Mouse (Mus musculus) myocyte (in vitro differentiated cells): ENCODE results near the gene Mettl9. TPM values are rescaled to one million over a fixed set of nuclear protein-coding genes. Genes with fewer than 3 reads are reported as not detected.

ENCODE experiments used
- H3K27me3 ChIP-seq: one replicate; pipeline ENCODE4 v1.6.1; 2011; ENCODE audit not compliant: control insufficient read depth, insufficient read depth, insufficient read length
- H3K36me3 ChIP-seq: one replicate; pipeline ENCODE4 v1.6.1; 2011; ENCODE audit not compliant: control insufficient read depth, insufficient read depth
- H3K4me2 ChIP-seq: one replicate; pipeline ENCODE4 v1.6.1; 2011; ENCODE audit warnings: low read depth, control low read depth
- H3K4me3 ChIP-seq: one replicate; pipeline ENCODE4 v1.5.1; 2011; ENCODE audit warnings: mild to moderate bottlenecking, control low read depth, moderate library complexity
- H3K79me2 ChIP-seq: one replicate; pipeline ENCODE4 v1.6.1; 2011; ENCODE audit not compliant: control insufficient read depth, insufficient read depth
- H3ac ChIP-seq: one replicate; pipeline ENCODE4 v1.6.1; 2011; ENCODE audit not compliant: control insufficient read depth, insufficient read length
- CEBPB ChIP-seq: IDR thresholded peaks from 2 replicates; pipeline ENCODE4 v1.6.1; 2011; ENCODE audit warnings: mild to moderate bottlenecking, moderate library complexity; ENCODE audit not compliant: poor library complexity, insufficient read depth, severe bottlenecking
- E2F4 ChIP-seq: IDR thresholded peaks from one replicate; pipeline ENCODE4 v1.6.1; 2011; ENCODE audit warnings: mild to moderate bottlenecking, control low read depth, moderate library complexity; ENCODE audit not compliant: insufficient read depth
- MAX ChIP-seq: IDR thresholded peaks from one replicate; pipeline ENCODE4 v1.6.1; 2011; ENCODE audit warnings: low read depth, mild to moderate bottlenecking, control low read depth
- MYOD1 ChIP-seq, 3 experiments: IDR thresholded peaks; one replicate each; pipeline ENCODE4 v1.6.1; 2011; ENCODE audit warnings: control low read depth in 2 of 3, low read depth in 2 of 3, mild to moderate bottlenecking in 2 of 3, moderate library complexity in 1 of 3; ENCODE audit not compliant: insufficient read length in 2 of 3, control insufficient read depth in 1 of 3
- MYOG ChIP-seq, 3 experiments: IDR thresholded peaks; one replicate each; pipeline ENCODE4 v1.6.1; 2011; ENCODE audit warnings: control low read depth in 2 of 3, low read depth in 2 of 3, mild to moderate bottlenecking in 2 of 3; ENCODE audit not compliant: insufficient read length in 2 of 3, control insufficient read depth in 1 of 3, insufficient read depth in 1 of 3
- POLR2A ChIP-seq: IDR thresholded peaks from one replicate; pipeline ENCODE4 v1.6.1; 2011; ENCODE audit warnings: low read depth, mild to moderate bottlenecking, control low read depth, moderate library complexity; ENCODE audit not compliant: insufficient read length
- POLR2AphosphoS2 ChIP-seq: IDR thresholded peaks from one replicate; pipeline ENCODE4 v1.6.1; 2011; ENCODE audit warnings: low read depth, control low read depth; ENCODE audit not compliant: insufficient read length
- REST ChIP-seq: IDR thresholded peaks from one replicate; pipeline ENCODE4 v1.6.1; 2011; ENCODE audit warnings: mild to moderate bottlenecking, control low read depth, moderate library complexity; ENCODE audit not compliant: insufficient read depth, insufficient read length
- SRF ChIP-seq: IDR thresholded peaks from one replicate; pipeline ENCODE4 v1.6.1; 2011; ENCODE audit warnings: low read depth; ENCODE audit not compliant: control insufficient read depth, insufficient read length
- TCF12 ChIP-seq: IDR thresholded peaks from one replicate; pipeline ENCODE4 v1.6.1; 2011; ENCODE audit warnings: mild to moderate bottlenecking, control low read depth; ENCODE audit not compliant: poor library complexity, insufficient read depth, severe bottlenecking
- TCF3 ChIP-seq: IDR thresholded peaks from one replicate; pipeline ENCODE4 v1.6.1; 2011; ENCODE audit warnings: low read depth, control low read depth; ENCODE audit not compliant: insufficient read length
- USF1 ChIP-seq: IDR thresholded peaks from one replicate; pipeline ENCODE4 v1.6.1; 2011; ENCODE audit warnings: low read depth, mild to moderate bottlenecking, control low read depth, moderate library complexity
- polyA plus RNA-seq: library from polyadenylated mRNA; unstranded; fragments of >200 nt; fragmentation: generic; extraction: Trizol; gene quantifications from one replicate; pipeline ENCODE4 v1.2.1, GENCODE M21; 2012; ENCODE audit warnings: missing spikeins

Gene Mettl9
- polyA plus RNA-seq, 1 experiment: 23.5 TPM

DNA sequence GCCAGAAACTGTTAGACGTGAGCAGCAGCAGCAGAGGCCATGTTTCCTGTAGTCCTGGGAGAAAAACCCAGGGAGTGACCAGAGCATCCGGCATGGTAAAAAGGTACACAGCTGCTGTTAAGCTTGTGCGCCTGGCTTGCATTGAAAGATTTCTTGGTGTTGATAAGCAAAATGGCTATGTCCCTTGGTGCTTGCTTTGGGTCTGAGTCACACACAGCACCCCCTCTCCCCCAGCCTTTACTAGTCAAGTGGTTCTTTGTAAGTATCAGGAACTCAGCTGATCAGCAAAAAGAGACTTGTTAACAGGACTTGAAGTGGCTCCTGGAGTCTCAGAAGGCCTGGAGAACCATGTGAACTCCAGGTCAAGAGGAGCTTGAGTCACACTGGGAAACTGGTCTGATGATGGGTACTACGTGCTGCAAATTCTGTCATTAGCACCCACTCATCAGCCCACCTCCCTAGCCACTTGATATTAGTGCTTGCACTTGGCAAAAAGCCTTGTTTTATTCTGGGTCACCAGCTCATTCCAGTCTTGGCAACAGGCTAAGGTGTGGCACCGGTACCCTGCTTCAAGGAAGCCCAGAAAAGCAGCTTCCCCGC, 40.7 kb downstream of the Mettl9 start:
- H3K4me2 ChIP-seq: no peak overlapping the region
- H3K79me2 ChIP-seq: no peaks in the 10 kb centered on the region
- no peak overlapping the region for H3ac ChIP-seq
- H3K36me3 ChIP-seq: peaks cover 12% of the 10 kb centered on the region
- no peak overlapping the region for H3K4me3 ChIP-seq
- no peak for TF ChIP-seq USF1
- no peak for TF ChIP-seq MAX
- TF ChIP-seq TCF3: no peak
- no peak for TF ChIP-seq POLR2AphosphoS2
- H3K27me3 ChIP-seq: no peaks in the 10 kb centered on the region

DNA sequence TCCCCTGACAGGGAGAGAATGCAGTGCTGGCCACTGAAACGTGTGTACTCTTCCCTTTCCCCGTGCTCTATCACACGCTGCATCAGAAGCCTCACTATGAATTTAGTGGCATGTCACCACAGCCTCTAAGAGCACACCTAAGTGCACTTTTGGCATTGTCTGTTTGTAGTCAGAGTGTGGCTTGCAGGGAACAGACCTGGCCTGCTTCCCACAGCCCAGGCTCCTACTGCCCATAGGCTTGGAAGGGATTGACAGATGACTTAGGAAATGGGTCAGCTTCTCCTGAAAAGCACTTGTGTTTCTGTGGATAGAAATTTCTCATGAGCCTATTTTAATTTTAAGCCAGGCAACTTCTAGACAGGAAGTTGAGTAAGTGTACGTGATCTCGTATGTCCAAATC, 41.2 kb downstream of the Mettl9 start:
- Histone ChIP-seq H3K4me2 (no peak overlapping the region), H3K36me3 (peaks cover 12% of the 10 kb centered on the region), H3K4me3 (no peak overlapping the region)

DNA sequence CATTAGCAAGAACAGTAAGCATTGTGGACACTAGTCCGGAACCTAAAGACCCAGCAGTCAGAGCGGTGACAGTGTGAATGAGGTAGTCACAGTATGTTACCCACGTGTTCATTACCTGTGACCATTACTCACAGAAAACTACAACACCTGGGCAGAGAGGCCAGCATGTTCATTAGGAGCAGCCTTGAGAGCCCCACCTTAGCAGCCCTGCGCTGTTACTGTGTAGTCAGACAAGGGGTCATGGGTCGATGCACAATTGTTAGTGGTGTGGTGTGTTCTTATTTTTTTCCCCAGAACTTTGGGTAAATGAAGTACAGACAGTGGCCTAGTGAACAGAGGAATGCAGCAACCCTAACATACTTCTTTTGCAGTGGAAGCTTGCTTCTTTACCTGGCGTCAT, 43.1 kb downstream of the Mettl9 start:
- no peak for TF ChIP-seq E2F4
- TF ChIP-seq POLR2AphosphoS2: no peak
- TF ChIP-seq MYOG (IDR thresholded peaks at IDR 0.05; ENCODE audit: control insufficient read depth in 1 of 3, insufficient read depth in 1 of 3, insufficient read length in 2 of 3, low read depth in 2 of 3): no peak
- TF ChIP-seq CEBPB: no peak
- TF ChIP-seq REST: no peak
- TF ChIP-seq TCF3: no peak
- TF ChIP-seq USF1: no peak
- TF ChIP-seq MYOD1 (IDR thresholded peaks at IDR 0.05; ENCODE audit: control insufficient read depth in 1 of 3, insufficient read length in 2 of 3, low read depth in 2 of 3): no peak
- TF ChIP-seq POLR2A: no peak
- no peak for TF ChIP-seq TCF12
- no peak for TF ChIP-seq SRF
- TF ChIP-seq MAX: no peak
- Histone ChIP-seq H3K79me2 (no peaks in the 10 kb centered on the region), H3K27me3 (no peaks in the 10 kb centered on the region), H3ac (no peak overlapping the region), H3K4me3 (no peak overlapping the region), H3K4me2 (no peak overlapping the region), H3K36me3 (peaks cover 7% of the 10 kb centered on the region)

More for the DNA sequence above, 41.2 kb downstream of the Mettl9 start:
- TF ChIP-seq POLR2AphosphoS2 (no peak), MAX (no peak), E2F4 (no peak), USF1 (no peak), MYOG (IDR thresholded peaks at IDR 0.05; ENCODE audit: control insufficient read depth in 1 of 3, insufficient read depth in 1 of 3, insufficient read length in 2 of 3, low read depth in 2 of 3) (no peak)
- Histone ChIP-seq H3ac (no peak overlapping the region), H3K79me2 (no peaks in the 10 kb centered on the region), H3K27me3 (no peaks in the 10 kb centered on the region)

DNA sequence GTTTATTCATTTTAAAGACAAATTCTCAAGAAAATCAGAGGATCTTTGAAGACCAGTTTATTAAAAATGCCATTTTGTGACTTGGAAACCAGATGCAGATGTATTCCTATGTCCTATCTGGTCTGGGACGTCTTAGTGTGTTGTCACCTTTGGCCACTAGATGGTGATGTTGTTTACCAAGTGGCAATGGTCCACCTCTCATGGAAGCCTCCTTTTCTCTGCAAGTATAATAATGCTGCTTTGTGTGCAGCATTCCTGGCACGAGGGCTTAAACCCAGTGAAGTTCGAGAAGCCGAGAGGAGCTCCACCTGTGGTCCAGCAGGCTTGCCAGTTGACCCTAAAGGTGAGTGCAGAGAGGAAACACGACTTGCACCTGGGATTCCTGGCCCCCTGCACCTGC, 43.6 kb downstream of the Mettl9 start:
- H3K27me3 ChIP-seq: no peaks in the 10 kb centered on the region
- no peak overlapping the region for H3ac ChIP-seq
- TF ChIP-seq CEBPB (no peak), REST (no peak), USF1 (no peak)
- no peaks in the 10 kb centered on the region for H3K79me2 ChIP-seq
- no peak overlapping the region for H3K4me2 ChIP-seq
- peaks cover 7% of the 10 kb centered on the region for H3K36me3 ChIP-seq
- H3K4me3 ChIP-seq: no peak overlapping the region

DNA sequence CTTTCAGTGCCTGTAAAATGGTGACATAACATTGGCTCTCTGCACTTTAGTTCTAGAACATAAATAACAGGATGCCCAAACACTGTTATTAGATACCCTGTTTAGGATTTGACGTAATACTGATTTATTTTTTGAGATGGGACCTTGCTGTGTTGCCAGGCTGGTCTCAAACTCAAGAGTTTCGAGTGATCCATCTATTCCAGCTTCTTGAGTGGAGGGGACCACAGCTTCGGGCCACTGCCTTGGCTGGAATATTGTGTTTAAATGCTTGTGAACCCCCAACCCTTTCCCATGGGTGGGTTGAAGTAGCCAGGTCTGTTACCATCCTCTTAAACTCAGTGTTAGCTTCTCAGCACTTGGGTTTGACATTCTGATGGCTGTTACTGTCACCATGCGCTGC, 47.1 kb downstream of the Mettl9 start, which contains the start of gene Otoa:
Gene Otoa, plus strand, starts transcription at position 301 of the 400 bp plus-strand sequence.
- H3K4me2 ChIP-seq: no peak within 1 kb of the TSS
- TF ChIP-seq POLR2A (no peak), POLR2AphosphoS2 (no peak), MAX (no peak), CEBPB (no peak), TCF3 (no peak), MYOG (IDR thresholded peaks at IDR 0.05; ENCODE audit: control insufficient read depth in 1 of 3, insufficient read depth in 1 of 3, insufficient read length in 2 of 3, low read depth in 2 of 3) (no peak), SRF (no peak), USF1 (no peak), TCF12 (no peak), REST (no peak), E2F4 (no peak), MYOD1 (IDR thresholded peaks at IDR 0.05; ENCODE audit: control insufficient read depth in 1 of 3, insufficient read length in 2 of 3, low read depth in 2 of 3) (no peak)
- no peak within 1 kb of the TSS for H3K4me3 ChIP-seq
- H3K27me3 ChIP-seq: no peaks in the 10 kb centered on the region
- H3K79me2 ChIP-seq: no peaks in the 10 kb centered on the region
- peaks cover 3% of the 10 kb centered on the region for H3K36me3 ChIP-seq
- H3ac ChIP-seq: no peak within 1 kb of the TSS
